Mouse (Mus musculus) neural tube, embryonic 12.5 days (tissue): ENCODE measurements around the gene Vars. TPM values are rescaled to one million over a fixed set of nuclear protein-coding genes. Genes with fewer than 3 reads are reported as not detected.
"Not testable (repeated sequence)": the region's sequence is repeated elsewhere in the genome, so short reads cannot be mapped to it uniquely, and the experiment has no call there.

Source experiments
- ATAC-seq: fragments of 200-750 bp; cut with Nextera tagmentation; 2 replicates; pipeline ENCODE4 v1.8.0; 2017; ENCODE audit warnings: low read depth, mild to moderate bottlenecking, moderate TSS enrichment, moderate library complexity; ENCODE audit not compliant: low FRiP score
- H3K27ac ChIP-seq: fragments of 300-500 bp; sonication (generic); 2 replicates; pipeline ENCODE4 v1.5.1; 2016
- H3K27me3 ChIP-seq: fragments of 300-500 bp; sonication (generic); replicated peaks from 2 replicates; pipeline ENCODE4 v1.6.1; 2016; ENCODE audit warnings: mild to moderate bottlenecking
- H3K36me3 ChIP-seq: fragments of 300-500 bp; sonication (generic); 2 replicates; pipeline ENCODE4 v1.6.1; 2016; ENCODE audit warnings: mild to moderate bottlenecking
- H3K4me1 ChIP-seq: fragments of 300-500 bp; sonication (generic); 2 replicates; pipeline ENCODE4 v1.6.1; 2016
- H3K4me2 ChIP-seq: fragments of 300-500 bp; sonication (generic); replicated peaks from 2 replicates; pipeline ENCODE4 v1.6.1; 2016; ENCODE audit warnings: mild to moderate bottlenecking
- H3K4me3 ChIP-seq: fragments of 300-500 bp; sonication (generic); 2 replicates; pipeline ENCODE4 v1.5.1; 2016
- H3K9ac ChIP-seq: fragments of 300-500 bp; sonication (generic); 2 replicates; pipeline ENCODE4 v1.6.1; 2016; ENCODE audit warnings: mild to moderate bottlenecking
- H3K9me3 ChIP-seq: fragments of 300-500 bp; sonication (generic); 2 replicates; pipeline ENCODE4 v1.6.1; 2016; ENCODE audit warnings: mild to moderate bottlenecking
- WGBS: fragments of 180-500 bp; shearing (Covaris S2); methylation state at CpG from one replicate; pipeline ENCODE4 v1.1.7; 2016; 5-methylcytosine and 5-hydroxymethylcytosine counted together
- polyA plus RNA-seq: library from polyadenylated mRNA; unstranded; fragments of >200 nt; fragmentation: Nextera tagmentation; extraction: Ambion mirVana; gene quantifications from 2 replicates; pipeline ENCODE4 v1.2.1, GENCODE M21; 2016

The Vars gene
- polyA plus RNA-seq = 118 and 119 TPM in 2 replicates

DNA sequence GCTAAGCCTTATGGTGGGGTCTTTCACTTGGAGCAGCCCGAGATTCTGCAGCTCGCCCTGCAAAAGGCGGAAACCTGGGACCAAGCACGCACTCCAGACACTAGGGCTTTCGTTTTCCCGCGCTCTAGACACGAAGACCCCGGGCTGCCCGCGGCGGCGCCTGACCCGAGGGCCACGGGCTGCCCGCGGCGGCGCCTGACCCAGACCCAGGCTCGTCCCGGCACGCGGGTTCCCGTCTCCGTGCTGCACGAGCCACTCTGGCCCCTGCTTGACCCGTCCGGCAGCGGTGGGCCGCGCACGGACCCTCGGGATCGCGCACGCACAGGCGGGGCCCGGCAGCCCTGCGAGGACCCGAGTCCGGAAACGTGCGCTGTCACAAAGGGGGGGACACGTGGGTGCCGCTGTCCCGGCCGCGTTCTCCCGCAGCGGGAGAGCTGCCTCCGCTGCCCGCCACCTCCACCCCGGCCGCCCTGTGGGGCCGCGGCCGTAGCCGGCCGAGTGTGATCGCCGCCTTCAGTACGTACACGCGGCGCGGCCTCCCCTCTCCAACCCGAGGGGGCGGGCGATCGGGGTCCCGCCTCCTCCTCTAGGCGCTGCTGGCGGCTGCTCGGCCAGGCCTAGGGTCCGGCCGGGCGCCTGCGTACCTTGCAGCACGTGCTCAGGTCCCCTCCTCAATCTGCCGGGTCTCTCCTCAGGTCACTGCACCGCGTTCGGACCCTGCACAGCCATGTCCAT, at the start of gene Vars:
Gene Vars, plus strand, starts transcription at position 271 of the 735 bp plus-strand sequence.
- H3K27ac ChIP-seq = peak within 1 kb of the TSS; percentile 94
- peak within 1 kb of the TSS; percentile 96 for H3K9ac ChIP-seq
- peak; percentile 88 for ATAC-seq
- WGBS = under 1% methylated on average over 83 of the region's 83 CpGs
- H3K36me3 ChIP-seq = peaks cover 33% of the 10 kb centered on the region
- no peaks in the 10 kb centered on the region for H3K27me3 ChIP-seq
- peak within 1 kb of the TSS; percentile 95 for H3K4me3 ChIP-seq
- H3K4me2 ChIP-seq = peak within 1 kb of the TSS; percentile 97
- peaks cover 29% of the 10 kb centered on the region for H3K4me1 ChIP-seq
- no peaks in the 10 kb centered on the region for H3K9me3 ChIP-seq

DNA sequence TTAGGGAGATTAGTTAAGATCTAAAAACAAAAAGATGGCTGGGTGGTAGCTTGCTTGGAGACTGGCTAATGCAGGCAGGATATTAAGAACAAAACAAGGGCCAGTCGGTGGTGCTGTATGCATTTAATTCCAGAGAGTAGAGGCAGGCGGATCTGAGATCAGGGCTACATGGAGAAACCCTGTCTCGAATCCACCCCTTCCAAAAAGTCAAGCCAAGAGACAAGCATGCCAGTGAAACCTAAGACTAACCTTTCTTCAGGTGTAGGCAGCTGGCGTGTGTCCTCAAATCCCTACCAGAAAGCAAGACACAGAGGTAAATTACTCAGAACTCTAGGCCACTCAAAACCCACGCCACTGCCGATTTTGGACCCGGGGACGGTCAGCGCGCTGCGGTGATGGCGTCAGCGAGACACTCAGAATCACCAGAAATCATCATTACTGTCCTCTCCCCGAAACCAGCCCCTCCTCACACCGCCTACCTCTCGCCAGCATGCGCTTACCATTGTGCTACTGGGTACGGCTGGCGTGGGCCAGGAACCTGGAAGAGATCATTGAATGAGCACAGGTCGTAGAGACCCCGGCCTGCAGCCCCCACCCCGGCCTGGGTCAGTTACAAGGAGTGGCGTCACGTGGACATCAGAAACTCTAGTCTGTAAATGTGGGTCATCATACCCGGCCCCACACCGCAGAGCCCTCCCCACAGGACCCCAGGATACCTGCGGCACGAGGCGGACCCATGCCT, 49.0 kb upstream of the Vars start:
- peaks cover 18% of the 10 kb centered on the region for H3K36me3 ChIP-seq
- H3K4me2 ChIP-seq = peak overlapping the region; percentile 84
- under 1% methylated on average over 29 of the region's 29 CpGs for WGBS
- peaks cover 15% of the 10 kb centered on the region for H3K27me3 ChIP-seq
- peak; percentile 67 for ATAC-seq
- peak overlapping the region; percentile 70 for H3K4me3 ChIP-seq
- H3K9ac ChIP-seq = peak overlapping the region; percentile 93
- peaks cover 9% of the 10 kb centered on the region; the same call in 1 of the 2 replicates for H3K4me1 ChIP-seq
- H3K27ac ChIP-seq = peak overlapping the region; percentile 75
- no peaks in the 10 kb centered on the region for H3K9me3 ChIP-seq

GRCm38 (mm10) chr17:34952378-34953040, 48.3 kb upstream of the Vars start:
- Histone ChIP-seq H3K4me1 (peaks cover 9% of the 10 kb centered on the region; the same call in 1 of the 2 replicates), H3K27me3 (peaks cover 15% of the 10 kb centered on the region), H3K4me2 (peak overlapping the region; percentile 84), H3K36me3 (peaks cover 18% of the 10 kb centered on the region), H3K9me3 (no peaks in the 10 kb centered on the region), H3K9ac (peak overlapping the region; percentile 93), H3K27ac (peak overlapping the region; percentile 75), H3K4me3 (peak overlapping the region; percentile 70)
- under 1% methylated on average over 23 of the region's 23 CpGs for WGBS
- peak; percentile 85 for ATAC-seq

DNA sequence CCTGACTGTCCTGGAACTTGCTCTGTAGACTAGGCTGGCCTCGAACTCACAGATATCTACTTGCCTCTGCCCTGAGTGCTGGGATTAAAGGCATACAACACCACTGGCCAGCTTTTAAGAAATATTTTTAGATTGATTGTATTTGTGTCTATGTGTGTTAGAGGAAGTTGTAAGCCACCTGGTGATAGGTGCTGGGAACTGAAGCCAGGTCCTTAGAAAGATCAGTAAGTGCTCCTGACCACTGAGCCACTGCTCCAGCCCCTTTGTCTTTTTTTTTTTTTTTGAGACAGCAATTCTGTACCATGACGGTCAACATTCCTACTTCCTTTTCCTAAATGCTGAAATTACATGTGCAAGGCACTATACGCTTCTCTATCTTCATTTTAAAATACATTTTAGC, 47.5 kb upstream of the Vars start:
- Histone ChIP-seq H3K4me3 (no peak overlapping the region), H3K9me3 (no peaks in the 10 kb centered on the region)
- 93% methylated on average over 3 of the region's 3 CpGs for WGBS

DNA sequence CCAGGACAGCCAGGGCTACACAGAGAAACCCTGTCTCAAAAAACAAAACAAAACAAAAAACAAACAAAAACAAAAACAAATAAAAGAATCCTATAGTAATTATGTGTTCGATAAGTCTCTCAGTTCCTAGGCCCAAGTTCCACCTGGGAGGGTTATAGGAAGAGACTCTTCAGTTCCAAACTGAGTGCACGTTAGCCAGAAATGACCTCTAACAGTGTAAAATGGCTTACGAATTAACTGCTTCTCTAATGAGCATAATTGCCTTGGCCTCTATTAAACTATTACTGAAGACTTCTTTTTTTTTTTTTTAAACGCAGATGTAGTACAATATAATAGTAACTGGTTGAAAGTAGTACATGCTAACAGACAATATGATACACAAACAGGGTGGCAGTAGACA, 46.9 kb upstream of the Vars start:
- Histone ChIP-seq H3K4me2 (no peak overlapping the region), H3K36me3 (peaks cover 18% of the 10 kb centered on the region), H3K4me3 (no peak overlapping the region), H3K27ac (no peak overlapping the region), H3K27me3 (peaks cover 15% of the 10 kb centered on the region), H3K9ac (no peak overlapping the region), H3K9me3 (no peaks in the 10 kb centered on the region), H3K4me1 (peaks cover 9% of the 10 kb centered on the region; the same call in 1 of the 2 replicates)
- 94% methylated on average over 4 of the region's 4 CpGs for WGBS
- ATAC-seq = no peak

More for the DNA sequence above, 47.5 kb upstream of the Vars start:
- Histone ChIP-seq H3K36me3 (peaks cover 18% of the 10 kb centered on the region), H3K9ac (no peak overlapping the region), H3K27me3 (peaks cover 15% of the 10 kb centered on the region), H3K27ac (no peak overlapping the region), H3K4me1 (peaks cover 9% of the 10 kb centered on the region; the same call in 1 of the 2 replicates), H3K4me2 (peak overlapping the region; percentile 84)
- ATAC-seq = no peak

GRCm38 (mm10) chr17:34954831-34955230, 46.0 kb upstream of the Vars start:
- Histone ChIP-seq H3K9me3 (no peaks in the 10 kb centered on the region), H3K9ac (no peak overlapping the region), H3K27me3 (peaks cover 15% of the 10 kb centered on the region), H3K4me1 (peaks cover 14% of the 10 kb centered on the region), H3K27ac (no peak overlapping the region), H3K4me2 (no peak overlapping the region), H3K36me3 (peaks cover 12% of the 10 kb centered on the region), H3K4me3 (no peak overlapping the region)
- no peak for ATAC-seq
- WGBS = 82% methylated on average over 4 of the region's 4 CpGs

GRCm38 (mm10) chr17:34955884-34956283, 44.9 kb upstream of the Vars start:
- WGBS = 84% methylated on average over 3 of the region's 3 CpGs
- no peak overlapping the region for H3K9ac ChIP-seq
- no peak overlapping the region for H3K4me3 ChIP-seq

DNA sequence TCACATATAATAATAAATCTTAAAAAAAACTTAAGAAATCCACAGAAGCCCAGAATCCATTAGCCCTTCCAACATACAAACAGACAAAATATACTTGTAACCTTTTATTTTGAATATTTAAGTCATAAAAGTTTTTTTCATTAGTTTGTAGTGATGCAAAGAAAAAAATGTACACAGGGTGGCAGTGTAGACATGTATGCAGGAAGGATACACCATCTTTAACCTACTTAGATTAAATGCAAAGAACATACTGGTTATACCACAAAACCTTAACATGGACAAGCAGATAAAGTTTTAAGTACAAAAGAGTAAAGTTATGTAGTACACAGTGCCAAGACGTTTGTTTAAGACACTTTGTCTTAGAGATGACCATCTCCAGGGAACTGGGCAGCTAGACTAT, 44.4 kb upstream of the Vars start:
- ATAC-seq = no peak

More at GRCm38 (mm10) chr17:34955884-34956283, 44.9 kb upstream of the Vars start:
- no peak for ATAC-seq
- peaks cover 1% of the 10 kb centered on the region for H3K36me3 ChIP-seq
- peaks cover 15% of the 10 kb centered on the region for H3K27me3 ChIP-seq
- no peak overlapping the region for H3K27ac ChIP-seq
- peaks cover 10% of the 10 kb centered on the region for H3K4me1 ChIP-seq
- H3K4me2 ChIP-seq = no peak overlapping the region
- H3K9me3 ChIP-seq = no peaks in the 10 kb centered on the region

GRCm38 (mm10) chr17:34957291-34957690, 43.5 kb upstream of the Vars start:
- WGBS = 19% methylated on average over 35 of the region's 40 CpGs
- H3K9ac ChIP-seq, ATAC-seq, H3K27ac ChIP-seq, H3K4me3 ChIP-seq, H3K9me3 ChIP-seq, H3K4me1 ChIP-seq, H3K4me2 ChIP-seq, H3K36me3 ChIP-seq: not testable (repeated sequence)
- H3K27me3 ChIP-seq = peaks cover 20% of the 10 kb centered on the region

More for the DNA sequence above, 44.4 kb upstream of the Vars start:
- no peak overlapping the region for H3K9ac ChIP-seq
- no peaks in the 10 kb centered on the region; the same call in 1 of the 2 replicates for H3K36me3 ChIP-seq
- H3K4me1 ChIP-seq = peaks cover 9% of the 10 kb centered on the region
- no peak overlapping the region for H3K4me3 ChIP-seq
- 57% methylated on average over 1 of the region's 1 CpGs for WGBS
- H3K4me2 ChIP-seq = no peak overlapping the region
- no peak overlapping the region for H3K27ac ChIP-seq
- peaks cover 19% of the 10 kb centered on the region for H3K27me3 ChIP-seq
- H3K9me3 ChIP-seq = no peaks in the 10 kb centered on the region

GRCm38 (mm10) chr17:34957966-34958365, 42.8 kb upstream of the Vars start:
- not testable (repeated sequence) for H3K27ac ChIP-seq, H3K4me1 ChIP-seq, H3K9ac ChIP-seq, H3K4me3 ChIP-seq, H3K9me3 ChIP-seq, H3K36me3 ChIP-seq, H3K4me2 ChIP-seq, ATAC-seq
- WGBS = 36% methylated on average over 26 of the region's 40 CpGs
- peaks cover 20% of the 10 kb centered on the region for H3K27me3 ChIP-seq

DNA sequence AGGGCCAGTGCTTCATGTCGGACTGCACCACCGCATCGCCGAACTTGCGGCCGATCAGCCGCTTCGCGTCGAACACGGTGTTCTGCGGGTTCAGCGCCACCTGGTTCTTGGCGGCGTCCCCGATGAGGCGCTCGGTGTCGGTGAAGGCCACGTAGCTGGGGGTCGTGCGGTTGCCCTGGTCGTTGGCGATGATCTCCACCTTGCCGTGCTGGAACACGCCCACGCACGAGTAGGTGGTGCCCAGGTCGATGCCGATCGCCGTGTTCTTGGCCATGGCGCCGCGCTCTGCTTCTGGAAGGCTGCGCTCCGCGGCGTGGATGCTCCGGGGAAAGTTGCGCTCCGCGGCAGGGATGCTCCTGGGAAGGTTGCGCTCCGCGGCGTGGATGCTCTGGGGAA, 42.1 kb upstream of the Vars start:
- H3K4me1 ChIP-seq, H3K36me3 ChIP-seq, H3K27ac ChIP-seq, H3K9me3 ChIP-seq, H3K9ac ChIP-seq: not testable (repeated sequence)
- 3% methylated on average over 33 of the region's 47 CpGs for whole genome bisulfite sequencing
- peaks cover 20% of the 10 kb centered on the region for H3K27me3 ChIP-seq
- H3K4me2 ChIP-seq = peak overlapping the region; percentile 78
- peak; percentile 71 for ATAC-seq
- peak overlapping the region; percentile 40 for H3K4me3 ChIP-seq
